Mouse (Mus musculus) cerebral cortex, adult 2 months (tissue): Measurements from ENCODE around the gene Prkra.

ENCODE experiments used
- WGBS: fragments of 180-500 bp; shearing (Covaris S2); methylation state at CpG from one replicate; pipeline ENCODE4 v1.1.7; 2018; 5-methylcytosine and 5-hydroxymethylcytosine counted together

The Prkra gene

GRCm38 (mm10) chr2:76647883-76648570 is at the start of gene Prkra, which contains the start of gene Pjvk:
Prkra (minus strand) TSS chr2:76648015.
Pjvk (plus strand) TSS chr2:76648476.
- WGBS = 1% methylated on average over 40 of the region's 42 CpGs

GRCm38 (mm10) chr2:76695290-76695689 is 47.5 kb upstream of the Prkra start:
- WGBS = 68% methylated on average over 6 of the region's 6 CpGs

GRCm38 (mm10) chr2:76693765-76694164 is 46.0 kb upstream of the Prkra start:
- 65% methylated on average over 5 of the region's 5 CpGs for WGBS

GRCm38 (mm10) chr2:76690436-76691204 is 42.8 kb upstream of the Prkra start:
- WGBS = 70% methylated on average over 12 of the region's 12 CpGs

GRCm38 (mm10) chr2:76688162-76688561 is 40.3 kb upstream of the Prkra start:
- WGBS = 65% methylated on average over 7 of the region's 7 CpGs

GRCm38 (mm10) chr2:76687608-76688007 is 39.8 kb upstream of the Prkra start:
- 80% methylated on average over 3 of the region's 3 CpGs for WGBS

GRCm38 (mm10) chr2:76686986-76687385 is 39.2 kb upstream of the Prkra start:
- 65% methylated on average over 3 of the region's 3 CpGs for WGBS

GRCm38 (mm10) chr2:76682301-76682700 is 34.5 kb upstream of the Prkra start:
- WGBS = 89% methylated on average over 8 of the region's 8 CpGs

- WGBS = 38% methylated on average over 13 of the region's 13 CpGs
Observed at GRCm38 (mm10) chr2:76676401-76677226, 28.8 kb upstream of the Prkra start.

- WGBS = 8% methylated on average over 4 of the region's 4 CpGs
Observed at GRCm38 (mm10) chr2:76675949-76676348, 28.1 kb upstream of the Prkra start.

- WGBS = under 1% methylated on average over 44 of the region's 44 CpGs
Observed at GRCm38 (mm10) chr2:76675451-76675850, 27.6 kb upstream of the Prkra start.

- WGBS = 4% methylated on average over 51 of the region's 52 CpGs
Observed at GRCm38 (mm10) chr2:76674725-76675427, 27.1 kb upstream of the Prkra start, which contains the start of gene Plekha3. Plekha3 (plus strand) TSS chr2:76675281.

- 33% methylated on average over 7 of the region's 7 CpGs for WGBS
Observed at GRCm38 (mm10) chr2:76673472-76674081, 25.8 kb upstream of the Prkra start.

GRCm38 (mm10) chr2:76672966-76673392 is 25.2 kb upstream of the Prkra start, which contains the start of gene Fkbp7:
Fkbp7 (minus strand) TSS chr2:76673116.
- under 1% methylated on average over 17 of the region's 17 CpGs for WGBS

GRCm38 (mm10) chr2:76672134-76672745 is 24.4 kb upstream of the Prkra start:
- 16% methylated on average over 9 of the region's 9 CpGs for WGBS

- WGBS = 73% methylated on average over 6 of the region's 6 CpGs
Observed at GRCm38 (mm10) chr2:76671641-76672040, 23.8 kb upstream of the Prkra start.

- 49% methylated on average over 5 of the region's 5 CpGs for WGBS
Observed at GRCm38 (mm10) chr2:76667200-76667599, 19.4 kb upstream of the Prkra start.

- over 99% methylated on average over 7 of the region's 7 CpGs for WGBS
Observed at GRCm38 (mm10) chr2:76665531-76665930, 17.7 kb upstream of the Prkra start.

- 45% methylated on average over 7 of the region's 8 CpGs for WGBS
Observed at GRCm38 (mm10) chr2:76659419-76659818, 11.6 kb upstream of the Prkra start.

GRCm38 (mm10) chr2:76658551-76658950 is 10.7 kb upstream of the Prkra start:
- WGBS = 86% methylated on average over 13 of the region's 13 CpGs
